Mouse (Mus musculus): ENCODE measurements around the gene Usp13. TPM values are rescaled to one million over a fixed set of nuclear protein-coding genes. Genes with fewer than 3 reads are reported as not detected.
A peak's percentile ranks its signal among the peaks of the same experiment; 100 is the strongest.

The Usp13 gene
- 5.6 TPM for polyA plus RNA-seq (2012; fragmentation: generic; extraction: Trizol)

DNA sequence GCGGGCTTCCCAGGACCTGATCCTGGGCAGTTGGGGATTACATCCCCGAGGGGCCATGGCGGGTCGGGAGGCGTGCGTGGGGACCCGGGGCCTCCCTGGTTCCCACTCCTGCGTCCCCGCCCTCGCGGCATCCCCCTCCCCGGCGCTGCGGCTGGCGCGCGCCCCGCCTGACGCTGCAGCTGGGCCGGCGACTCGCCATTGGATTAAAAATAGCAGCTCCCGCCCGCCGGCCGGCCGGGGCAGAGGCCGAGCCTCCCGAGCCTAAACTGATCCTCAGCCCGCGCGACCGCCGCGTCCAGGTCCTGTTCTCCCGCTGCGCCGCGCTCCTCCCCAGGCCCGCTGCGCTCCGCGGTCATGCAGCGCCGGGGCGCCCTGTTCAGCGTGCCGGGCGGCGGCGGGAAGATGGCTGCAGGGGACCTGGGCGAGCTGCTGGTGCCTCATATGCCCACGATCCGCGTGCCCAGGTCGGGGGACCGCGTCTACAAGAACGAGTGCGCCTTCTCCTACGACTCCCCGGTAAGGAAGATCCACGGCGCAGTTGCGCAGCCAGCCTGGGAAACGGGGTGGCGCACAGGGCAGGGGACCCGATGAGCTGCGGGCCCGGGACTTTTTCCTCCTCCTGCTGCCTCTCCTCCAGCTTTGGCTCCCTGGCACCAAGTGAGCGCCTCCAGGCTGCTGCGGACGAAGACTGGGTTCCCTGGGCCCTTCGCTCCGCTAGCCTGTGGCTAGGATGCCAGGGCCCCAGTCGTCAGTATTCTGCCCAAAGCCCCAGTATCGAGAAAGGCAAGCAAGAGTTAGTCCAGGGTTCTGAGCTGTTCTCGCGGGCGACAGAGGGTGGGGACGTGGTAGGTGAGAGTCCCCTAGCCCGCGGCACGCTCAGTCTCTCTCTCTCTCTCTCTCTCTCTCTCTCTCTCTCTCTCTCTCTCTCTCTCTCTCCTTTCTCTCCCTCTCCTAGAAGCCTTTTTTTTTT, at the start of gene Usp13:
Gene Usp13, plus strand, starts transcription at position 190 of the 970 bp plus-strand sequence.
- peak within 1 kb of the TSS; percentile 71 for H3K4me2 ChIP-seq (ENCODE audit: low read depth)
- no peaks in the 10 kb centered on the region for H3K27me3 ChIP-seq (ENCODE audit: control insufficient read depth, insufficient read depth, insufficient read length)
- H3ac ChIP-seq (ENCODE audit: control insufficient read depth, insufficient read length) = peak within 1 kb of the TSS; percentile 59
- TF ChIP-seq MYOG (IDR thresholded peaks at IDR 0.05; ENCODE audit: control insufficient read depth in 1 of 3, insufficient read depth in 1 of 3, insufficient read length in 2 of 3, low read depth in 2 of 3) = peak in 1 of 3 experiments; percentile 25
- TF ChIP-seq SRF (IDR thresholded peaks at IDR 0.05; ENCODE audit: control insufficient read depth, insufficient read length, low read depth) = no peak
- no peak for TF ChIP-seq MAX (IDR thresholded peaks at IDR 0.05; ENCODE audit: low read depth)
- peak in 1 of 3 experiments; percentile 36 for TF ChIP-seq MYOD1 (IDR thresholded peaks at IDR 0.05; ENCODE audit: control insufficient read depth in 1 of 3, insufficient read length in 2 of 3, low read depth in 2 of 3)
- TF ChIP-seq TCF12 (IDR thresholded peaks at IDR 0.05; ENCODE audit: insufficient read depth, poor library complexity, severe bottlenecking) = no peak
- peak; percentile 69 for TF ChIP-seq POLR2A (IDR thresholded peaks at IDR 0.05; ENCODE audit: insufficient read length, low read depth)
- no peak for TF ChIP-seq E2F4 (IDR thresholded peaks at IDR 0.05; ENCODE audit: insufficient read depth)
- TF ChIP-seq REST (IDR thresholded peaks at IDR 0.05; ENCODE audit: insufficient read depth, insufficient read length) = no peak
- no peak for TF ChIP-seq CEBPB (IDR thresholded peaks at IDR 0.05; ENCODE audit: insufficient read depth, poor library complexity, severe bottlenecking)
- TF ChIP-seq USF1 (IDR thresholded peaks at IDR 0.05; ENCODE audit: low read depth) = no peak
- TF ChIP-seq TCF3 (IDR thresholded peaks at IDR 0.05; ENCODE audit: insufficient read length, low read depth) = no peak
- peak; percentile 66 for TF ChIP-seq POLR2AphosphoS2 (IDR thresholded peaks at IDR 0.05; ENCODE audit: insufficient read length, low read depth)
- H3K36me3 ChIP-seq (ENCODE audit: control insufficient read depth, insufficient read depth) = no peaks in the 10 kb centered on the region
- peak within 1 kb of the TSS; percentile 39 for H3K4me3 ChIP-seq
- no peaks in the 10 kb centered on the region for H3K79me2 ChIP-seq (ENCODE audit: control insufficient read depth, insufficient read depth)

DNA sequence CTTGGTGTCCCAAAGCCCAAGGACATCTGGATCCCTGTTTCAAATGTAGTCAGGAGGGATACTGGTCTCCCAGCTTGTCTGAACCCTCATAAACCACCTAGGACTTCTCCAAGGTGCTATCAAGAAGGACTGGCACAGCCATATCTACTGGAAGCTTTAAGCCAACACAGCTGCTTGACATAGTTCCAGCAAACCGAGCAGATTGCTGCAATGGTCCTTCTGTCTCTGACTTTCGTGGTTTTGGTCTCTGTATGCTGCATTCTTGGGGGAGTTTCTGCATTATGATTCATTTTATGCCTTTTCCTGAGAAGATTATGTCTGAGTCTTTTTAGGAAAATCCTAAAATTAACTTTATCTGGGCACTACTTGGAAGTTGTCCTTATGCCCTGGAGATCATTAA, 46.6 kb upstream of the Usp13 start:
- TF ChIP-seq REST (IDR thresholded peaks at IDR 0.05; ENCODE audit: insufficient read depth, insufficient read length) (no peak), TCF12 (IDR thresholded peaks at IDR 0.05; ENCODE audit: insufficient read depth, poor library complexity, severe bottlenecking) (no peak), CEBPB (IDR thresholded peaks at IDR 0.05; ENCODE audit: insufficient read depth, poor library complexity, severe bottlenecking) (peak; percentile 48; the same call in 1 of the 2 replicates), SRF (IDR thresholded peaks at IDR 0.05; ENCODE audit: control insufficient read depth, insufficient read length, low read depth) (no peak), MYOG (IDR thresholded peaks at IDR 0.05; ENCODE audit: control insufficient read depth in 1 of 3, insufficient read depth in 1 of 3, insufficient read length in 2 of 3, low read depth in 2 of 3) (no peak), USF1 (IDR thresholded peaks at IDR 0.05; ENCODE audit: low read depth) (no peak), E2F4 (IDR thresholded peaks at IDR 0.05; ENCODE audit: insufficient read depth) (no peak), MYOD1 (IDR thresholded peaks at IDR 0.05; ENCODE audit: control insufficient read depth in 1 of 3, insufficient read length in 2 of 3, low read depth in 2 of 3) (peak in 1 of 3 experiments; percentile 36), POLR2AphosphoS2 (IDR thresholded peaks at IDR 0.05; ENCODE audit: insufficient read length, low read depth) (no peak), POLR2A (IDR thresholded peaks at IDR 0.05; ENCODE audit: insufficient read length, low read depth) (no peak), TCF3 (IDR thresholded peaks at IDR 0.05; ENCODE audit: insufficient read length, low read depth) (no peak), MAX (IDR thresholded peaks at IDR 0.05; ENCODE audit: low read depth) (no peak)
- no peaks in the 10 kb centered on the region for H3K36me3 ChIP-seq (ENCODE audit: control insufficient read depth, insufficient read depth)
- no peak overlapping the region for H3ac ChIP-seq (ENCODE audit: control insufficient read depth, insufficient read length)
- no peak overlapping the region for H3K4me2 ChIP-seq (ENCODE audit: low read depth)
- no peak overlapping the region for H3K4me3 ChIP-seq
- no peaks in the 10 kb centered on the region for H3K79me2 ChIP-seq (ENCODE audit: control insufficient read depth, insufficient read depth)
- peaks cover 5% of the 10 kb centered on the region for H3K27me3 ChIP-seq (ENCODE audit: control insufficient read depth, insufficient read depth, insufficient read length)

- no peaks in the 10 kb centered on the region for H3K79me2 ChIP-seq (ENCODE audit: control insufficient read depth, insufficient read depth)
- peak overlapping the region; percentile 59 for H3ac ChIP-seq (ENCODE audit: control insufficient read depth, insufficient read length)
- H3K27me3 ChIP-seq (ENCODE audit: control insufficient read depth, insufficient read depth, insufficient read length) = no peaks in the 10 kb centered on the region
- no peaks in the 10 kb centered on the region for H3K36me3 ChIP-seq (ENCODE audit: control insufficient read depth, insufficient read depth)
- H3K4me3 ChIP-seq = peak overlapping the region; percentile 39
- H3K4me2 ChIP-seq (ENCODE audit: low read depth) = peak overlapping the region; percentile 67
- no peak for TF ChIP-seq TCF12 (IDR thresholded peaks at IDR 0.05; ENCODE audit: insufficient read depth, poor library complexity, severe bottlenecking)
- no peak for TF ChIP-seq POLR2A (IDR thresholded peaks at IDR 0.05; ENCODE audit: insufficient read length, low read depth)
- TF ChIP-seq REST (IDR thresholded peaks at IDR 0.05; ENCODE audit: insufficient read depth, insufficient read length) = no peak
These were observed 367 bp upstream of the Usp13 start for GRCm38 (mm10) chr3:32817001-32817356.

GRCm38 (mm10) chr3:32818327-32818900, 1.1 kb downstream of the Usp13 start:
- TF ChIP-seq MYOD1 (IDR thresholded peaks at IDR 0.05; ENCODE audit: control insufficient read depth in 1 of 3, insufficient read length in 2 of 3, low read depth in 2 of 3) (no peak), CEBPB (IDR thresholded peaks at IDR 0.05; ENCODE audit: insufficient read depth, poor library complexity, severe bottlenecking) (no peak), MAX (IDR thresholded peaks at IDR 0.05; ENCODE audit: low read depth) (no peak), TCF3 (IDR thresholded peaks at IDR 0.05; ENCODE audit: insufficient read length, low read depth) (no peak), TCF12 (IDR thresholded peaks at IDR 0.05; ENCODE audit: insufficient read depth, poor library complexity, severe bottlenecking) (no peak), MYOG (IDR thresholded peaks at IDR 0.05; ENCODE audit: control insufficient read depth in 1 of 3, insufficient read depth in 1 of 3, insufficient read length in 2 of 3, low read depth in 2 of 3) (no peak), POLR2A (IDR thresholded peaks at IDR 0.05; ENCODE audit: insufficient read length, low read depth) (no peak), E2F4 (IDR thresholded peaks at IDR 0.05; ENCODE audit: insufficient read depth) (no peak), REST (IDR thresholded peaks at IDR 0.05; ENCODE audit: insufficient read depth, insufficient read length) (no peak), SRF (IDR thresholded peaks at IDR 0.05; ENCODE audit: control insufficient read depth, insufficient read length, low read depth) (no peak), USF1 (IDR thresholded peaks at IDR 0.05; ENCODE audit: low read depth) (no peak), POLR2AphosphoS2 (IDR thresholded peaks at IDR 0.05; ENCODE audit: insufficient read length, low read depth) (no peak)
- H3ac ChIP-seq (ENCODE audit: control insufficient read depth, insufficient read length) = peak overlapping the region; percentile 59
- H3K27me3 ChIP-seq (ENCODE audit: control insufficient read depth, insufficient read depth, insufficient read length) = no peaks in the 10 kb centered on the region
- H3K4me3 ChIP-seq = peak overlapping the region; percentile 39
- H3K36me3 ChIP-seq (ENCODE audit: control insufficient read depth, insufficient read depth) = no peaks in the 10 kb centered on the region
- H3K79me2 ChIP-seq (ENCODE audit: control insufficient read depth, insufficient read depth) = no peaks in the 10 kb centered on the region
- peak overlapping the region; percentile 71 for H3K4me2 ChIP-seq (ENCODE audit: low read depth)
